Mouse (Mus musculus) megakaryocyte progenitor cell, adult 5-6 weeks (primary cell): ENCODE data around the gene Defb26. TPM values are rescaled to one million over a fixed set of nuclear protein-coding genes. Genes with fewer than 3 reads are reported as not detected.

Experiments used
- ATAC-seq: replicated peaks from 2 replicates; pipeline ENCODE4 v1.8.0; 2016; ENCODE audit warnings: mild to moderate bottlenecking, moderate TSS enrichment, inconsistent platforms; ENCODE audit not compliant: poor library complexity
- total RNA-seq, 2 experiments: library from RNA; stranded (forward) in 1 of 2; stranded (reverse) in 1 of 2; fragments of 157-497, 149-512 nt in 1 of 2; fragments of 200-1000 nt in 1 of 2; gene quantifications; 2 replicates each; pipeline versions ENCODE4 v1.2.3 to v1.2.4; 2015 to 2017

Gene Defb26
- total RNA-seq, 2 experiments from 2014 or later: not detected

GRCm38 (mm10) chr2:152472434-152472833, 39.1 kb downstream of the Defb26 start:
- ATAC-seq: no peak

GRCm38 (mm10) chr2:152470973-152471372, 40.5 kb downstream of the Defb26 start:
- ATAC-seq: peak; percentile 70

- no peak for ATAC-seq
These were observed 46.8 kb downstream of the Defb26 start, which contains the start of gene Defb23 for GRCm38 (mm10) chr2:152464570-152465150. Gene Defb23, minus strand, starts transcription at chr2:152464620.

GRCm38 (mm10) chr2:152459241-152459640, 52.3 kb downstream of the Defb26 start:
- no peak for ATAC-seq

Other genes with a start within 250 kb of the Defb26 start
- 18.4 and 19.7 TPM in 2 replicates for gene Tbc1d20, start 217.9 kb downstream of the Defb26 start, total RNA-seq (2015)
- 17.2 and 19.1 TPM in 2 replicates for gene Tbc1d20, start 217.9 kb downstream of the Defb26 start, total RNA-seq (2017)
- 50.3 and 75.6 TPM in 2 replicates for gene Rbck1, start 179.0 kb downstream of the Defb26 start, total RNA-seq (2015)
- gene Rbck1, start 179.0 kb downstream of the Defb26 start, total RNA-seq (2017): 66.8 and 67.2 TPM in 2 replicates
- not detected in 2 replicates for gene Trib3, start 167.7 kb downstream of the Defb26 start, total RNA-seq (2015)
- not detected in 2 replicates for gene Trib3, start 167.7 kb downstream of the Defb26 start, total RNA-seq (2017)
- gene Nrsn2, start 135.1 kb downstream of the Defb26 start, total RNA-seq (2015): not detected in 2 replicates
- gene Nrsn2, start 135.1 kb downstream of the Defb26 start, total RNA-seq (2017): not detected in 2 replicates
- 6.8 and 9.0 TPM in 2 replicates for gene Sox12, start 113.6 kb downstream of the Defb26 start, total RNA-seq (2015)
- 1.9 and 2.2 TPM in 2 replicates for gene Sox12, start 113.6 kb downstream of the Defb26 start, total RNA-seq (2017)
- gene Zcchc3, start 96.7 kb downstream of the Defb26 start, total RNA-seq (2015): 5.3 and 5.7 TPM in 2 replicates
- gene Zcchc3, start 96.7 kb downstream of the Defb26 start, total RNA-seq (2017): 2.8 and 4.1 TPM in 2 replicates
- not detected in 2 replicates for gene 6820408C15Rik, start 96.1 kb downstream of the Defb26 start, total RNA-seq (2015)
- 0.29 TPM in 1 of 2 replicates, not detected in the other for gene 6820408C15Rik, start 96.1 kb downstream of the Defb26 start, total RNA-seq (2017)
- not detected in 2 replicates for gene Defb23, start 47.1 kb downstream of the Defb26 start, total RNA-seq (2015)
- not detected in 2 replicates for gene Defb23, start 47.1 kb downstream of the Defb26 start, total RNA-seq (2017)
- gene Defb20, start 34.6 kb downstream of the Defb26 start, total RNA-seq (2015): not detected in 2 replicates
- not detected in 2 replicates for gene Defb20, start 34.6 kb downstream of the Defb26 start, total RNA-seq (2017)
- gene Defb22, start 21.6 kb downstream of the Defb26 start, total RNA-seq (2015): not detected in 2 replicates
- not detected in 2 replicates for gene Defb22, start 21.6 kb downstream of the Defb26 start, total RNA-seq (2017)
- gene Defb28, start 6.6 kb upstream of the Defb26 start, total RNA-seq (2015): not detected in 2 replicates
- gene Defb28, start 6.6 kb upstream of the Defb26 start, total RNA-seq (2017): not detected in 2 replicates
- gene Defb29, start 28.4 kb upstream of the Defb26 start, total RNA-seq (2015): not detected in 2 replicates
- not detected in 2 replicates for gene Defb29, start 28.4 kb upstream of the Defb26 start, total RNA-seq (2017)
- gene Gm17416, start 57.6 kb upstream of the Defb26 start, total RNA-seq (2015): not detected in 2 replicates
- not detected in 2 replicates for gene Gm17416, start 57.6 kb upstream of the Defb26 start, total RNA-seq (2017)
- not detected in 2 replicates for gene Defb21, start 61.1 kb upstream of the Defb26 start, total RNA-seq (2015)
- gene Defb21, start 61.1 kb upstream of the Defb26 start, total RNA-seq (2017): not detected in 2 replicates
- gene Defb19, start 68.6 kb upstream of the Defb26 start, total RNA-seq (2015): not detected in 2 replicates
- gene Defb19, start 68.6 kb upstream of the Defb26 start, total RNA-seq (2017): not detected in 2 replicates
- not detected in 2 replicates for gene Defb45, start 87.7 kb upstream of the Defb26 start, total RNA-seq (2015)
- gene Defb45, start 87.7 kb upstream of the Defb26 start, total RNA-seq (2017): not detected in 2 replicates
- gene Defb36, start 92.6 kb upstream of the Defb26 start, total RNA-seq (2015): not detected in 2 replicates
- gene Defb36, start 92.6 kb upstream of the Defb26 start, total RNA-seq (2017): not detected in 2 replicates
- not detected in 2 replicates for gene Defb25, start 111.4 kb upstream of the Defb26 start, total RNA-seq (2015)
- gene Defb25, start 111.4 kb upstream of the Defb26 start, total RNA-seq (2017): not detected in 2 replicates
- 1.2 TPM in 1 of 2 replicates, not detected in the other for gene Rem1, start 115.3 kb upstream of the Defb26 start, total RNA-seq (2015)
- 0.10 and 0.87 TPM in 2 replicates for gene Rem1, start 115.3 kb upstream of the Defb26 start, total RNA-seq (2017)
- 169 and 177 TPM in 2 replicates for gene H13, start 157.8 kb upstream of the Defb26 start, total RNA-seq (2015)
- gene H13, start 157.8 kb upstream of the Defb26 start, total RNA-seq (2017): 126 and 128 TPM in 2 replicates
- gene Mcts2, start 175.3 kb upstream of the Defb26 start, total RNA-seq (2015): 8.7 and 12.3 TPM in 2 replicates
- gene Mcts2, start 175.3 kb upstream of the Defb26 start, total RNA-seq (2017): 6.1 and 11.0 TPM in 2 replicates
- 8.3 and 11.7 TPM in 2 replicates for gene Id1, start 224.6 kb upstream of the Defb26 start, total RNA-seq (2015)
- gene Id1, start 224.6 kb upstream of the Defb26 start, total RNA-seq (2017): 3.6 and 7.1 TPM in 2 replicates
- gene Cox4i2, start 242.5 kb upstream of the Defb26 start, total RNA-seq (2015): 1.4 and 1.5 TPM in 2 replicates
- 1.8 TPM in 1 of 2 replicates, not detected in the other for gene Cox4i2, start 242.5 kb upstream of the Defb26 start, total RNA-seq (2017)